Mouse (Mus musculus) kidney, adult 2 months (tissue): ENCODE measurements around the gene Tomm20. TPM values are rescaled to one million over a fixed set of nuclear protein-coding genes. Genes with fewer than 3 reads are reported as not detected.

Experiments
- DNase-seq: peaks from one replicate; pipeline ENCODE4 v3.0.0; 2021
- H3K27ac ChIP-seq: fragments of 200-500 bp; 2 replicates; pipeline ENCODE4 v1.5.1; 2012; ENCODE audit warnings: low read depth, low read length, control low read depth, inconsistent platforms; ENCODE audit not compliant: insufficient read depth
- H3K27me3 ChIP-seq: fragments of 200-500 bp; replicated peaks from 2 replicates; pipeline ENCODE4 v1.6.1; 2012; ENCODE audit warnings: mild to moderate bottlenecking, moderate library complexity, low read length, inconsistent platforms; ENCODE audit not compliant: control insufficient read depth, insufficient read depth
- H3K36me3 ChIP-seq: fragments of 200-500 bp; 2 replicates; pipeline ENCODE4 v1.6.1; 2012; ENCODE audit warnings: mild to moderate bottlenecking, moderate library complexity, low read length, inconsistent platforms; ENCODE audit not compliant: control insufficient read depth, insufficient read depth
- H3K4me1 ChIP-seq: fragments of 200-500 bp; 2 replicates; pipeline ENCODE4 v1.6.1; 2011; ENCODE audit warnings: low read length; ENCODE audit not compliant: control insufficient read depth, insufficient read depth
- H3K4me3 ChIP-seq: fragments of 200-500 bp; 2 replicates; pipeline ENCODE4 v1.5.1; 2011; ENCODE audit warnings: mild to moderate bottlenecking, low read depth, low read length, control low read depth; ENCODE audit not compliant: insufficient read depth
- CTCF ChIP-seq: fragments of 200-500 bp; conservative IDR thresholded peaks from 2 replicates; pipeline ENCODE4 v1.5.1; 2011; ENCODE audit warnings: low read depth, mild to moderate bottlenecking, control low read depth, low read length, moderate library complexity, mixed read lengths; ENCODE audit not compliant: insufficient read depth, insufficient read length
- POLR2A ChIP-seq: fragments of 200-500 bp; IDR thresholded peaks from one replicate; pipeline ENCODE4 v1.6.1; 2011; ENCODE audit warnings: low read depth, low read length, control low read depth
- WGBS: fragments of 180-500 bp; shearing (Covaris S2); methylation state at CpG from one replicate; pipeline ENCODE4 v1.1.7; 2018; 5-methylcytosine and 5-hydroxymethylcytosine counted together
- polyA plus RNA-seq: library from polyadenylated mRNA; depleted of rRNA; stranded (reverse); fragments of >200 nt; gene quantifications from 2 replicates; pipeline ENCODE4 v1.2.3, GENCODE M21; 2012

The Tomm20 gene
- polyA plus RNA-seq, 1 experiment = 541 TPM

DNA sequence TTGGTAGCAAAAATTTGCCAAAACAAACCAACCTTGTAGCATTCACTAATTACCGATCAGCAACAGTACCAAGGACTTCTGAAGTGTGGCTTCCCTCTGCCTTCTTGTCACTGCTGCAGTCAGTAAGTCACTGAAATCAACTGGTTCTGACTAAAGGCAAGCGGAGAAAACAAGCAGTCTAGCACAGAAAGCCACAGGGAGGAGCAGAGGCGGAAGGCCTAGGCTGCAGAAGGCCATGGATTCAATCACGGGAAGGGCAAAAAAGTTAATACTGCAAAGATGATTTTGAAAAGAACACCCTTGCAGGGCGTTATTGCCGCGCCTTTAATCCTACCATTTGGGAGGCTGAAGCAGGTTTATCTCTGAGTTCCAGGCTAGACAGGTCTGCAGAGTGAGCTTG lies 2.1 kb downstream of the Tomm20 start:
- Histone ChIP-seq H3K4me3 (peak overlapping the region; percentile 46), H3K4me1 (peaks cover 18% of the 10 kb centered on the region; the same call in 1 of the 2 replicates)
- 59% methylated on average over 7 of the region's 7 CpGs for WGBS

DNA sequence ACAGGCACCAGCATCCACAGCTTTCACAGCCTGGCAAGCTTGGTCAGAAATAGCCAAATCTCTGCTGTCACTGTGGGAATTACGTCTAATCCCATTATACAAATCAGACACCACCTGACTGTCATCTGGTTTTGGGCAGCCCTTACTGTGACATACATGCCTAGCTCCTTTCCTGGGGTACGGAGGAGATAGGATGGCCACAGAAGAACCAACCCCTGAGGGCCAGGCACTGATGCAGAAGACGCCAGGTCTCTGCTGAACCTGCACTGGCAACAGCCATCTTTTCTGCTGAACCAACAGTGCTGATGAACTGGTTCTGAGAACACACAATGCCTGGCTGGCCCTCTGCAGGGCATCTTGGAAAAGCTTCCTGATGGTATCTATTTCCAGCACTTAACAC lies 8.3 kb downstream of the Tomm20 start:
- peaks cover 13% of the 10 kb centered on the region for H3K36me3 ChIP-seq
- DNase-seq = no peak
- H3K27ac ChIP-seq = no peak overlapping the region
- H3K4me1 ChIP-seq = peaks cover 11% of the 10 kb centered on the region; the same call in 1 of the 2 replicates
- H3K27me3 ChIP-seq = no peaks in the 10 kb centered on the region
- WGBS = 86% methylated on average over 3 of the region's 3 CpGs
- no peak overlapping the region for H3K4me3 ChIP-seq
- TF ChIP-seq CTCF (no peak), POLR2A (no peak)

More for the DNA sequence above, 2.1 kb downstream of the Tomm20 start:
- peaks cover 4% of the 10 kb centered on the region for H3K36me3 ChIP-seq
- DNase-seq = no peak
- H3K27me3 ChIP-seq = no peaks in the 10 kb centered on the region
- no peak for TF ChIP-seq POLR2A
- TF ChIP-seq CTCF = no peak
- H3K27ac ChIP-seq = peak overlapping the region; percentile 21

DNA sequence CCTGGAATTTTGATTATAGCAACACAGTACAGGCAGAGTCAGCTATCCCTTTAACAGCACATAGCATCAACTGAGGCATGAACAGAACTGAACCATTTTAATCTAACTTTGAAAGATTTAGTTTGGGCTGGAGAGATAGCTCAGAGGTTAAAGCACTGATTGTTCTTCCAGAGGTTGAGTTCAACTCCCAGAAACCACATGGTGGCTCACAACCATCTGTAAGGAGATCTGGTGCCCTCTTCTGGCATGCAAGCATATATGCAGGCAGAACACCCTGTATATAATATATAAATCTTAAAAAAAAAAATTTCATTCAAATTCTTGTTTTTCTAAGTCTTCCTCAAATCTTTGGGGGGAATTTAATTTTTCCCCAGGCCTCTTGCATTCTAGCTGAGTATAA lies 9.7 kb downstream of the Tomm20 start:
- no peak for DNase-seq
- no peak overlapping the region for H3K27ac ChIP-seq
- peaks cover 14% of the 10 kb centered on the region for H3K36me3 ChIP-seq

DNA sequence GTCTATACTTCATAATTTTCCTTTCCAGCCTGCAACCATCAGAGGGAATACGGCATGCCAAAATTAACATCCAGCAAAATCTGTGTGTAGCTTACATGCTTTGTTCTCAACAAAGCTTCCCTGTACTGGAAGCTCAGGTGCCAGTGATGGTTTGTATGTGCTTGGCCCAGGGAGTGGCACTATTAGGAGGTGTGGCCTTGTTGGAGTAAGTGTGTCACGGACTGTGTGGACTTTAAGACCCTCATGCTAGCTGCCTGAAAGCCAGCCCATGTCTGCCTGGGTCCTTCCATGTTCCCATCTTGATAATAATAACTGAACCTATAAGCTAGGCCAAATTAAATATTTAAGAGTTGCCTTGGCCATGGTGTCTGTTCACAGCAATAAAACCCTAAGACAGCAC lies 10.3 kb downstream of the Tomm20 start:
- WGBS = 80% methylated on average over 2 of the region's 2 CpGs
- no peak overlapping the region for H3K27ac ChIP-seq
- H3K4me1 ChIP-seq = peaks cover 11% of the 10 kb centered on the region; the same call in 1 of the 2 replicates
- H3K36me3 ChIP-seq = peaks cover 14% of the 10 kb centered on the region
- DNase-seq = no peak
- no peaks in the 10 kb centered on the region for H3K27me3 ChIP-seq
- TF ChIP-seq POLR2A (no peak), CTCF (no peak)
- H3K4me3 ChIP-seq = no peak overlapping the region

More for the DNA sequence above, 9.7 kb downstream of the Tomm20 start:
- Histone ChIP-seq H3K27me3 (no peaks in the 10 kb centered on the region), H3K4me3 (no peak overlapping the region), H3K4me1 (peaks cover 11% of the 10 kb centered on the region; the same call in 1 of the 2 replicates)
- no peak for TF ChIP-seq POLR2A
- peak; percentile 45 for TF ChIP-seq CTCF

GRCm38 (mm10) chr8:126932656-126933055 lies 13.0 kb downstream of the Tomm20 start:
- H3K36me3 ChIP-seq = peaks cover 10% of the 10 kb centered on the region; the same call in 1 of the 2 replicates
- H3K27me3 ChIP-seq = no peaks in the 10 kb centered on the region
- TF ChIP-seq CTCF = no peak
- no peak for TF ChIP-seq POLR2A
- no peak for DNase-seq
- no peak overlapping the region for H3K4me3 ChIP-seq
- 65% methylated on average over 1 of the region's 1 CpGs for WGBS
- H3K27ac ChIP-seq = peak overlapping the region; percentile 41; the same call in 1 of the 2 replicates
- peaks cover 16% of the 10 kb centered on the region for H3K4me1 ChIP-seq

GRCm38 (mm10) chr8:126932249-126932648 lies 13.4 kb downstream of the Tomm20 start:
- 86% methylated on average over 1 of the region's 1 CpGs for WGBS
- Histone ChIP-seq H3K4me1 (peaks cover 16% of the 10 kb centered on the region), H3K4me3 (no peak overlapping the region), H3K27ac (peak overlapping the region; percentile 41; the same call in 1 of the 2 replicates), H3K27me3 (no peaks in the 10 kb centered on the region), H3K36me3 (peaks cover 9% of the 10 kb centered on the region; the same call in 1 of the 2 replicates)
- TF ChIP-seq POLR2A (no peak), CTCF (no peak)
- no peak for DNase-seq

- no peak overlapping the region for H3K4me3 ChIP-seq
- H3K27me3 ChIP-seq = no peaks in the 10 kb centered on the region
- peaks cover 8% of the 10 kb centered on the region; the same call in 1 of the 2 replicates for H3K36me3 ChIP-seq
- peaks cover 16% of the 10 kb centered on the region for H3K4me1 ChIP-seq
- 23% methylated on average over 2 of the region's 2 CpGs for WGBS
- no peak for TF ChIP-seq POLR2A
- TF ChIP-seq CTCF = peak; percentile 33; the same call in 1 of the 2 replicates
- no peak for DNase-seq
- no peak overlapping the region for H3K27ac ChIP-seq
These were observed 13.9 kb downstream of the Tomm20 start for GRCm38 (mm10) chr8:126931720-126932119.
